Mouse (Mus musculus) lung, adult 2 months (tissue): ENCODE results near the gene Slc25a13. TPM values are rescaled to one million over a fixed set of nuclear protein-coding genes. Genes with fewer than 3 reads are reported as not detected.

Experiments
- DNase-seq: peaks from one replicate; pipeline ENCODE4 v3.0.0; 2022
- H3K4me1 ChIP-seq: fragments of 200-500 bp; 2 replicates; pipeline ENCODE4 v1.6.1; 2011; ENCODE audit warnings: low read length; ENCODE audit not compliant: control insufficient read depth, insufficient read depth
- H3K4me3 ChIP-seq: fragments of 200-500 bp; replicated peaks from 2 replicates; pipeline ENCODE3; 2011; ENCODE audit warnings: low read depth, mild to moderate bottlenecking, control low read depth, low read length; ENCODE audit errors: extremely low read depth
- CTCF ChIP-seq: fragments of 200-500 bp; IDR thresholded peaks from 2 replicates; pipeline ENCODE4 v1.5.1; 2011; ENCODE audit warnings: mild to moderate bottlenecking, low read length, control low read depth; ENCODE audit not compliant: insufficient read depth
- POLR2A ChIP-seq: fragments of 200-500 bp; IDR thresholded peaks from 2 replicates; pipeline ENCODE4 v1.6.1; 2011; ENCODE audit warnings: low read depth, mild to moderate bottlenecking, control low read depth, low read length, borderline replicate concordance; ENCODE audit errors: extremely low read depth
- WGBS: fragments of 180-500 bp; shearing (Covaris S2); methylation state at CpG from one replicate; pipeline ENCODE4 v1.1.7; 2018; 5-methylcytosine and 5-hydroxymethylcytosine counted together
- polyA plus RNA-seq: library from polyadenylated mRNA; depleted of rRNA; stranded (reverse); fragments of >200 nt; gene quantifications from 2 replicates; pipeline ENCODE4 v1.2.3, GENCODE M21; 2012

The Slc25a13 gene
- polyA plus RNA-seq, 1 experiment, result 2.7 TPM

- WGBS, result 79% methylated on average over 7 of the region's 7 CpGs
- H3K4me1 ChIP-seq, result no peaks in the 10 kb centered on the region
- no peak for DNase-seq
- TF ChIP-seq CTCF, result no peak
- TF ChIP-seq POLR2A, result no peak
- H3K4me3 ChIP-seq, result no peak overlapping the region
Observed at GRCm38 (mm10) chr6:6222721-6223120, 5.7 kb upstream of the Slc25a13 start.

- WGBS, result 54% methylated on average over 3 of the region's 3 CpGs
- TF ChIP-seq CTCF, result no peak
- no peak for TF ChIP-seq POLR2A
- Histone ChIP-seq H3K4me3 (no peak overlapping the region), H3K4me1 (peaks cover 4% of the 10 kb centered on the region; the same call in 1 of the 2 replicates)
- DNase-seq, result no peak
Observed at GRCm38 (mm10) chr6:6220574-6220973, 3.6 kb upstream of the Slc25a13 start.

- WGBS, result 58% methylated on average over 12 of the region's 12 CpGs
- peak; percentile 12 for DNase-seq
- H3K4me1 ChIP-seq, result peaks cover 4% of the 10 kb centered on the region; the same call in 1 of the 2 replicates
- TF ChIP-seq CTCF, result no peak
- TF ChIP-seq POLR2A, result no peak
- H3K4me3 ChIP-seq, result no peak overlapping the region
Observed at GRCm38 (mm10) chr6:6219661-6220370, 2.8 kb upstream of the Slc25a13 start.

- DNase-seq, result no peak
- peak overlapping the region; percentile 61 for H3K4me3 ChIP-seq
- peaks cover 7% of the 10 kb centered on the region for H3K4me1 ChIP-seq
- WGBS, result 15% methylated on average over 5 of the region's 5 CpGs
- TF ChIP-seq CTCF (no peak), POLR2A (no peak)
Observed at GRCm38 (mm10) chr6:6217286-6217625, 283 bp upstream of the Slc25a13 start.

- peaks cover 7% of the 10 kb centered on the region for H3K4me1 ChIP-seq
- 48% methylated on average over 5 of the region's 5 CpGs for WGBS
- no peak for TF ChIP-seq CTCF
- TF ChIP-seq POLR2A, result no peak
- peak overlapping the region; percentile 61 for H3K4me3 ChIP-seq
- no peak for DNase-seq
Observed at GRCm38 (mm10) chr6:6216120-6216506, 860 bp downstream of the Slc25a13 start.

GRCm38 (mm10) chr6:6212360-6213310 lies 4.3 kb downstream of the Slc25a13 start:
- TF ChIP-seq CTCF, result no peak
- TF ChIP-seq POLR2A, result no peak
- peaks cover 7% of the 10 kb centered on the region for H3K4me1 ChIP-seq
- no peak for DNase-seq
- WGBS, result 58% methylated on average over 8 of the region's 8 CpGs
- H3K4me3 ChIP-seq, result no peak overlapping the region

- 86% methylated on average over 3 of the region's 3 CpGs for WGBS
- no peak for DNase-seq
- Histone ChIP-seq H3K4me3 (no peak overlapping the region), H3K4me1 (peaks cover 3% of the 10 kb centered on the region; the same call in 1 of the 2 replicates)
- TF ChIP-seq CTCF (no peak), POLR2A (no peak)
Observed at GRCm38 (mm10) chr6:6211958-6212357, 5.0 kb downstream of the Slc25a13 start.

GRCm38 (mm10) chr6:6210637-6211036 lies 6.3 kb downstream of the Slc25a13 start:
- H3K4me3 ChIP-seq, result no peak overlapping the region
- no peak for DNase-seq
- no peak for TF ChIP-seq POLR2A
- TF ChIP-seq CTCF, result no peak
- 88% methylated on average over 7 of the region's 7 CpGs for WGBS
- H3K4me1 ChIP-seq, result peaks cover 3% of the 10 kb centered on the region; the same call in 1 of the 2 replicates

GRCm38 (mm10) chr6:6208351-6209059 lies 8.5 kb downstream of the Slc25a13 start:
- no peak for DNase-seq
- TF ChIP-seq CTCF, result no peak
- no peak for TF ChIP-seq POLR2A
- H3K4me3 ChIP-seq, result no peak overlapping the region
- 42% methylated on average over 4 of the region's 4 CpGs for WGBS
- H3K4me1 ChIP-seq, result peaks cover 3% of the 10 kb centered on the region; the same call in 1 of the 2 replicates
